Mouse (Mus musculus) mesoderm, embryonic 11.5 days (tissue): ENCODE results near the gene Parp12.

Experiments used
- DNase-seq: peaks from one replicate; pipeline ENCODE4 v3.0.0-alpha.2; 2012; ENCODE audit warnings: low read depth, low spot score

The Parp12 gene

GRCm38 (mm10) chr6:39117584-39118455, at the start of gene Parp12:
Parp12 (minus strand) TSS chr6:39118349.
- peak; percentile 71 for DNase-seq

GRCm38 (mm10) chr6:39164891-39165290, 46.7 kb upstream of the Parp12 start:
- no peak for DNase-seq

GRCm38 (mm10) chr6:39161975-39162374, 43.8 kb upstream of the Parp12 start:
- DNase-seq, result no peak

GRCm38 (mm10) chr6:39146041-39146440, 27.9 kb upstream of the Parp12 start:
- DNase-seq, result peak; percentile 19

- no peak for DNase-seq
Measured at GRCm38 (mm10) chr6:39132556-39132955, 14.4 kb upstream of the Parp12 start.

GRCm38 (mm10) chr6:39131480-39131879, 13.3 kb upstream of the Parp12 start:
- DNase-seq, result no peak

GRCm38 (mm10) chr6:39124719-39125118, 6.6 kb upstream of the Parp12 start:
- DNase-seq, result no peak

GRCm38 (mm10) chr6:39120685-39121084, 2.5 kb upstream of the Parp12 start:
- DNase-seq, result no peak

GRCm38 (mm10) chr6:39118456-39118881, 320 bp upstream of the Parp12 start:
- DNase-seq, result no peak

- DNase-seq, result no peak
Measured at GRCm38 (mm10) chr6:39115438-39115837, 2.7 kb downstream of the Parp12 start.

GRCm38 (mm10) chr6:39113141-39113540, 5.0 kb downstream of the Parp12 start:
- DNase-seq, result no peak

GRCm38 (mm10) chr6:39112701-39113100, 5.4 kb downstream of the Parp12 start:
- no peak for DNase-seq

- DNase-seq, result no peak
Measured at GRCm38 (mm10) chr6:39106812-39107211, 11.3 kb downstream of the Parp12 start.

- DNase-seq, result no peak
Measured at GRCm38 (mm10) chr6:39104631-39105030, 13.5 kb downstream of the Parp12 start.

GRCm38 (mm10) chr6:39076498-39076897, 41.7 kb downstream of the Parp12 start:
- DNase-seq, result no peak

GRCm38 (mm10) chr6:39074186-39074585, 44.0 kb downstream of the Parp12 start:
- no peak for DNase-seq

- peak; percentile 72 for DNase-seq
Measured at GRCm38 (mm10) chr6:39072664-39073063, 45.5 kb downstream of the Parp12 start.

GRCm38 (mm10) chr6:39066935-39067578, 51.1 kb downstream of the Parp12 start:
- peak; percentile 87 for DNase-seq

- no peak for DNase-seq
Measured at GRCm38 (mm10) chr6:39063541-39063940, 54.6 kb downstream of the Parp12 start.

GRCm38 (mm10) chr6:39061180-39061579, 57.0 kb downstream of the Parp12 start:
- DNase-seq, result peak; percentile 55

- no peak for DNase-seq
Measured at GRCm38 (mm10) chr6:39059547-39060497, 58.3 kb downstream of the Parp12 start.

- no peak for DNase-seq
Measured at GRCm38 (mm10) chr6:39058936-39059335, 59.2 kb downstream of the Parp12 start.
